Mouse (Mus musculus): Measurements from ENCODE around the gene Gm20509. TPM values are rescaled to one million over a fixed set of nuclear protein-coding genes. Genes with fewer than 3 reads are reported as not detected.

Gm20509 gene
- total RNA-seq, 1 experiment = not detected

DNA sequence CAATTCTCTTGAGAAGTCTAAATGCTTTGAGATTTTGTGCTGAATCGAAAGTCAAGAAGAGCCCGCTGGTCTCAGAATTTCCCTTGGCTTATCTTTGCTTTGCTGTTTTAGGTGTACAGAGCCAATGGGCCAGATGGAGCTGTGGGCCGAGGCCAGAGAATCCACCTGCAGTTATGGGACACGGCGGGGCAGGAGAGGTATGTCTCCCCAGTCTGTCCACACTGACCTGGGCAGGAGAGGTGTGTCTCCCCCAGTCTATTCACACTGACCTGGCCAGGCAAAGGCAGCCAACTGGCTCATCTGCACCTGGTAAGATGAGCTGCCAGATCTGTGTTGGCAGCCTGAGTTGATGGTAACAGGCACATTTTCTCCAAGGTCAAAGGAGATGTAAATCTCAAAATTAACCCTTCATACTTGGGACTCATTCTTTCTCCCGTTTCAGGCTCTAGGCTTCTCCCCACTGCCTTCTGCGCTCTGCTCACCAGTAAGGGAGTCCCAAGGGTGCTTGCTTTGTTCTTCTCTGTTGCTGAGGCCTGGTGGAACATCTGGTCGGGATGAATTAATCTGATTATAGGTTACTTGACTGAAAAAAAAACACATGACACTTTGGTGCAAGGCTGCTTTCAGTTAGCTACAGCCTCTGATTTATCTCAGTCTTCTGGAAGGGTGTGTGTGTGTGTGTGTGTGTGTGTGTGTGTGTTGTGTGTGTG is 19.8 kb upstream of the Gm20509 start:
- H3K9ac ChIP-seq (ENCODE audit: insufficient read depth, low read depth, low read length, poor library complexity, severe bottlenecking) = no peak overlapping the region; the same call in 1 of the 2 replicates

DNA sequence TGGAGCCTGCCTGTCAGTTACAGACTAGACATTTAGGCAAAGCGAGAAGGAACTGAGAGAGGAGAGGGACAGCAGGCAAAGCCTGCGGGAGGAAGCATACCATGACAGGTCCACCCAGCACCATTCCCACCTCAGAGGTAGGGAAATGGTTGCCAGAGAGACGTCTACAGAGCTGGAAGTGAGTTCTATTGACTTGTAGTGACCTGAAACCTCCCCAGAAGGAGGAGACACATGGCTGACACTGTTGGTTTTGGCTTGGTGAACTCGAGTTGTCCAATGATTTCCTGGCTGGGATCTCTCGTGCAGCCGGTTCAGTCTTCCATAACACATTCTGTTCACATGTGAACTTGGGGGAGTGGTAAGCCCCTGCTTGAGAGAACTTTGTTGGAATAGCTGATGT is 18.3 kb upstream of the Gm20509 start:
- no peak overlapping the region for H3K27ac ChIP-seq (ENCODE audit: insufficient read depth, low read depth, low read length, poor library complexity, severe bottlenecking)
- no peak overlapping the region for H3K9ac ChIP-seq (ENCODE audit: insufficient read depth, low read depth, low read length, poor library complexity, severe bottlenecking)
- no peaks in the 10 kb centered on the region; the same call in 1 of the 2 replicates for H3K36me3 ChIP-seq (ENCODE audit: control insufficient read depth, insufficient read depth, low read length, poor library complexity, severe bottlenecking)
- no peak for DNase-seq (ENCODE audit: low read depth, low spot score)
- TF ChIP-seq HCFC1 (IDR thresholded peaks at IDR 0.05; ENCODE audit: borderline replicate concordance, insufficient read depth, low read length) (no peak), ZC3H11A (IDR thresholded peaks at IDR 0.05; ENCODE audit: borderline replicate concordance, low read depth, low read length) (no peak)
- no peak overlapping the region for H3K4me3 ChIP-seq (ENCODE audit: insufficient read depth in 1 of 2, low read depth in 1 of 2, low read length in 2 of 2, poor library complexity in 1 of 2, severe bottlenecking in 1 of 2)
- in situ Hi-C loops (cut with MboI; ENCODE audit: low sequenced_read_pairs in 2 of 2, unreplicated experiment in 2 of 2) = loop anchor here in 1 of 2 experiments (5.0 kb wide), 1 partner anchor 37 kb away; no protein-coding TSS in a partner anchor
- no peaks in the 10 kb centered on the region for H3K9me3 ChIP-seq (ENCODE audit: control insufficient read depth, insufficient read depth, low read depth, low read length)
- H3K4me1 ChIP-seq (ENCODE audit: control insufficient read depth in 2 of 2, insufficient read depth in 2 of 2, low read length in 2 of 2, poor library complexity in 1 of 2) = peaks cover 10 to 33% of the 10 kb centered on the region in 2 experiments

More for the DNA sequence above, 19.8 kb upstream of the Gm20509 start:
- Histone ChIP-seq H3K27ac (ENCODE audit: insufficient read depth, low read depth, low read length, poor library complexity, severe bottlenecking) (no peak overlapping the region; the same call in 1 of the 2 replicates), H3K4me3 (ENCODE audit: insufficient read depth in 1 of 2, low read depth in 1 of 2, low read length in 2 of 2, poor library complexity in 1 of 2, severe bottlenecking in 1 of 2) (no peak overlapping the region), H3K4me1 (ENCODE audit: control insufficient read depth in 2 of 2, insufficient read depth in 2 of 2, low read length in 2 of 2, poor library complexity in 1 of 2) (peaks cover 12 to 32% of the 10 kb centered on the region in 2 experiments), H3K36me3 (ENCODE audit: control insufficient read depth, insufficient read depth, low read length, poor library complexity, severe bottlenecking) (no peaks in the 10 kb centered on the region; the same call in 1 of the 2 replicates), H3K9me3 (ENCODE audit: control insufficient read depth, insufficient read depth, low read depth, low read length) (no peaks in the 10 kb centered on the region)
- no peak for DNase-seq (ENCODE audit: low read depth, low spot score)
- no peak for TF ChIP-seq HCFC1 (IDR thresholded peaks at IDR 0.05; ENCODE audit: borderline replicate concordance, insufficient read depth, low read length)
- no peak for TF ChIP-seq CHD2 (IDR thresholded peaks at IDR 0.05; ENCODE audit: low read depth, low read length)
- no peak for TF ChIP-seq MAFK (IDR thresholded peaks at IDR 0.05; ENCODE audit: insufficient read depth, low read depth, low read length)
- no peak for TF ChIP-seq ZNF384 (IDR thresholded peaks at IDR 0.05; ENCODE audit: low read depth, low read length)
- TF ChIP-seq ZC3H11A (IDR thresholded peaks at IDR 0.05; ENCODE audit: borderline replicate concordance, low read depth, low read length) = no peak
- in situ Hi-C loops (cut with MboI; ENCODE audit: low sequenced_read_pairs in 2 of 2, unreplicated experiment in 2 of 2) = loop anchor here in 1 of 2 experiments (5.0 kb wide), 1 partner anchor 35 kb away; no protein-coding TSS in a partner anchor

DNA sequence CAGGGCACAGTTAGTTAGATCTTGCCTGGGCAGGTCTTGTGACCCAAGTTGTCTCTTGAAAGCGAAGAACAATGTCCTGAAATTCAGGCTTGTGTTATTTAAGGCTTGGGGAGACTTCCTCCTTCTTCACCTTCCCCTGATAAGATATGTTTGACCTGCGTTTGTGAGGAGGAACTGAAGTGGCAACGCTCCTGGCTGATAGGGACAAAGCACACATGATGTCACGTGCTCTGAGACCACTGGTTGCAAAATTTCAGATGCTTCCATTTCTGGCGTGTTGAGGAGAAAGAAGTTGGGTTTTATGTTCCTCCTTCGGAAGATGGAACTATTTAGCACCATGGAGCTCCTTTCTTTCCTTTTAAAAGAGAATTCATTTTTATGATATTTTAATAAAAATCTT is 16.4 kb upstream of the Gm20509 start:
- in situ Hi-C loops (cut with MboI; ENCODE audit: low sequenced_read_pairs in 2 of 2, unreplicated experiment in 2 of 2) = no loop called here
- Histone ChIP-seq H3K4me3 (ENCODE audit: insufficient read depth in 1 of 2, low read depth in 1 of 2, low read length in 2 of 2, poor library complexity in 1 of 2, severe bottlenecking in 1 of 2) (no peak overlapping the region), H3K4me1 (ENCODE audit: control insufficient read depth in 2 of 2, insufficient read depth in 2 of 2, low read length in 2 of 2, poor library complexity in 1 of 2) (peaks cover 5 to 40% of the 10 kb centered on the region in 2 experiments; a peak in 3 of 4 replicates), H3K9me3 (ENCODE audit: control insufficient read depth, insufficient read depth, low read depth, low read length) (no peaks in the 10 kb centered on the region), H3K27ac (ENCODE audit: insufficient read depth, low read depth, low read length, poor library complexity, severe bottlenecking) (no peak overlapping the region), H3K36me3 (ENCODE audit: control insufficient read depth, insufficient read depth, low read length, poor library complexity, severe bottlenecking) (no peaks in the 10 kb centered on the region; the same call in 1 of the 2 replicates), H3K9ac (ENCODE audit: insufficient read depth, low read depth, low read length, poor library complexity, severe bottlenecking) (no peak overlapping the region)
- TF ChIP-seq CHD2 (IDR thresholded peaks at IDR 0.05; ENCODE audit: low read depth, low read length) (no peak), HCFC1 (IDR thresholded peaks at IDR 0.05; ENCODE audit: borderline replicate concordance, insufficient read depth, low read length) (no peak), MAFK (IDR thresholded peaks at IDR 0.05; ENCODE audit: insufficient read depth, low read depth, low read length) (no peak), ZNF384 (IDR thresholded peaks at IDR 0.05; ENCODE audit: low read depth, low read length) (no peak), ZC3H11A (IDR thresholded peaks at IDR 0.05; ENCODE audit: borderline replicate concordance, low read depth, low read length) (no peak)
- DNase-seq (ENCODE audit: low read depth, low spot score) = no peak

DNA sequence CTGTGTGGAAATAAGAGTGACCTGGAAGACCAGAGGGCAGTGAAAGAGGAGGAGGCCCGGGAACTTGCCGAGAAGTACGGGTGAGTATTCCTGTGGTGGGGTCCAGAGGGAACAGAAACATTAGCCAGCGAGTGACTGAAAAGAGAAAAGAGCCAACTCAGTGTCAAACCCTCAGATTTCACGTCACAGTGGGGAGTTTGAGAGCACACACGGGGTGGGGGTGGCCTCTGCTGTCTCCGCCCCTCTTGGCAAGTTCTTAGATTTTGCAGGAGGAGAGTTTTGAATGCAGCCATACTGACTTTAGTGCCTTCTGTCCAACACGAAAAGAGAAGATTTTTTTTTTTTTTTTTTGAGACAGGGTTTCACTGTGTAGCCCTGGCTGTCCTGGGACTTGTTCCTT is 15.1 kb upstream of the Gm20509 start:
- Histone ChIP-seq H3K4me3 (ENCODE audit: insufficient read depth in 1 of 2, low read depth in 1 of 2, low read length in 2 of 2, poor library complexity in 1 of 2, severe bottlenecking in 1 of 2) (no peak overlapping the region), H3K4me1 (ENCODE audit: control insufficient read depth in 2 of 2, insufficient read depth in 2 of 2, low read length in 2 of 2, poor library complexity in 1 of 2) (peaks cover 1 to 39% of the 10 kb centered on the region in 2 experiments; a peak in 3 of 4 replicates), H3K27ac (ENCODE audit: insufficient read depth, low read depth, low read length, poor library complexity, severe bottlenecking) (no peak overlapping the region), H3K36me3 (ENCODE audit: control insufficient read depth, insufficient read depth, low read length, poor library complexity, severe bottlenecking) (no peaks in the 10 kb centered on the region; the same call in 1 of the 2 replicates), H3K9ac (ENCODE audit: insufficient read depth, low read depth, low read length, poor library complexity, severe bottlenecking) (no peak overlapping the region), H3K9me3 (ENCODE audit: control insufficient read depth, insufficient read depth, low read depth, low read length) (no peaks in the 10 kb centered on the region)
- DNase-seq (ENCODE audit: low read depth, low spot score) = no peak
- no peak for TF ChIP-seq MAFK (IDR thresholded peaks at IDR 0.05; ENCODE audit: insufficient read depth, low read depth, low read length)
- no peak for TF ChIP-seq CHD2 (IDR thresholded peaks at IDR 0.05; ENCODE audit: low read depth, low read length)
- TF ChIP-seq ZNF384 (IDR thresholded peaks at IDR 0.05; ENCODE audit: low read depth, low read length) = no peak
- no peak for TF ChIP-seq HCFC1 (IDR thresholded peaks at IDR 0.05; ENCODE audit: borderline replicate concordance, insufficient read depth, low read length)
- in situ Hi-C loops (cut with MboI; ENCODE audit: low sequenced_read_pairs in 2 of 2, unreplicated experiment in 2 of 2) = no loop called here
